Mouse (Mus musculus) adrenal gland, adult 8-10 months (tissue): Measurements from ENCODE around the gene B3gnt8. TPM values are rescaled to one million over a fixed set of nuclear protein-coding genes. Genes with fewer than 3 reads are reported as not detected.

ENCODE experiments used
- DNase-seq: peaks from one replicate; pipeline ENCODE4 v3.0.0; 2022
- total RNA-seq, 4 experiments: library from RNA; stranded (reverse); gene quantifications; 2 replicates each; pipeline ENCODE4 v1.2.4; 2022

Gene B3gnt8
- total RNA-seq, 4 experiments from 2014 or later = 3.8 to 7.0 (median 4.5) TPM

GRCm38 (mm10) chr7:25619722-25619991, 6.8 kb upstream of the B3gnt8 start:
- DNase-seq = no peak

GRCm38 (mm10) chr7:25620101-25620500, 6.4 kb upstream of the B3gnt8 start:
- DNase-seq = no peak

GRCm38 (mm10) chr7:25620751-25621150, 5.7 kb upstream of the B3gnt8 start:
- DNase-seq = no peak

GRCm38 (mm10) chr7:25623857-25624370, 2.5 kb upstream of the B3gnt8 start:
- no peak for DNase-seq

GRCm38 (mm10) chr7:25624851-25625250, 1.6 kb upstream of the B3gnt8 start:
- DNase-seq = no peak

GRCm38 (mm10) chr7:25625594-25626250, 732 bp upstream of the B3gnt8 start:
- no peak for DNase-seq

GRCm38 (mm10) chr7:25627431-25628322, 1.2 kb downstream of the B3gnt8 start:
- DNase-seq = no peak

GRCm38 (mm10) chr7:25628323-25628620, 1.8 kb downstream of the B3gnt8 start:
- no peak for DNase-seq

- no peak for DNase-seq
Observed at GRCm38 (mm10) chr7:25632679-25633078, 6.2 kb downstream of the B3gnt8 start.

GRCm38 (mm10) chr7:25636373-25636772, 9.9 kb downstream of the B3gnt8 start:
- DNase-seq = no peak

- no peak for DNase-seq
Observed at GRCm38 (mm10) chr7:25637099-25637498, 10.6 kb downstream of the B3gnt8 start.

- no peak for DNase-seq
Observed at GRCm38 (mm10) chr7:25639754-25640153, 13.3 kb downstream of the B3gnt8 start.

GRCm38 (mm10) chr7:25644136-25644535, 17.7 kb downstream of the B3gnt8 start:
- no peak for DNase-seq

- DNase-seq = no peak
Observed at GRCm38 (mm10) chr7:25644631-25645030, 18.2 kb downstream of the B3gnt8 start.

- DNase-seq = no peak
Observed at GRCm38 (mm10) chr7:25645074-25645473, 18.6 kb downstream of the B3gnt8 start.

- no peak for DNase-seq
Observed at GRCm38 (mm10) chr7:25647574-25648123, 21.2 kb downstream of the B3gnt8 start.

GRCm38 (mm10) chr7:25649839-25650238, 23.4 kb downstream of the B3gnt8 start:
- DNase-seq = no peak

- DNase-seq = no peak
Observed at GRCm38 (mm10) chr7:25651281-25651680, 24.8 kb downstream of the B3gnt8 start.

GRCm38 (mm10) chr7:25652244-25652759, 25.8 kb downstream of the B3gnt8 start:
- no peak for DNase-seq

GRCm38 (mm10) chr7:25655601-25656428, 29.4 kb downstream of the B3gnt8 start:
- DNase-seq = no peak

- no peak for DNase-seq
Observed at GRCm38 (mm10) chr7:25657785-25658184, 31.3 kb downstream of the B3gnt8 start.

GRCm38 (mm10) chr7:25658657-25659472, 32.4 kb downstream of the B3gnt8 start, which contains the start of the genes Bckdha and Exosc5:
Gene Bckdha (minus strand): TSS chr7:25658981.
Gene Exosc5 (plus strand): TSS chr7:25659164.
- peak; percentile 99 for DNase-seq
